Mouse (Mus musculus) brain, embryonic 14.5 days (tissue): Measurements from ENCODE around the gene Sfr1. TPM values are rescaled to one million over a fixed set of nuclear protein-coding genes. Genes with fewer than 3 reads are reported as not detected.

Source experiments
- DNase-seq: peaks from one replicate; pipeline ENCODE4 v3.0.0-alpha.2; 2011; ENCODE audit warnings: low read depth
- CTCF ChIP-seq: fragments of 200-500 bp; IDR thresholded peaks from 2 replicates; pipeline ENCODE4 v1.5.1; 2012; ENCODE audit warnings: inconsistent platforms, mild to moderate bottlenecking, moderate library complexity, borderline replicate concordance; ENCODE audit not compliant: insufficient read depth, insufficient read length; ENCODE audit errors: extremely low read depth
- POLR2A ChIP-seq: fragments of 200-500 bp; IDR thresholded peaks from 2 replicates; pipeline ENCODE4 v1.6.1; 2012; ENCODE audit warnings: mild to moderate bottlenecking, inconsistent platforms, borderline replicate concordance; ENCODE audit not compliant: poor library complexity, insufficient read depth, insufficient read length, severe bottlenecking; ENCODE audit errors: extremely low read depth
- polyA plus RNA-seq: library from polyadenylated mRNA; depleted of rRNA; stranded (reverse); fragments of >200 nt; gene quantifications from 2 replicates; pipeline ENCODE4 v1.2.3, GENCODE M21; 2012; rRNA removed

Sfr1 gene
- polyA plus RNA-seq, 1 experiment = 96.2 TPM

GRCm38 (mm10) chr19:47755625-47756024 lies 24.1 kb downstream of the Sfr1 start:
- TF ChIP-seq POLR2A (no peak), CTCF (no peak)
- no peak for DNase-seq

- DNase-seq = no peak
- no peak for TF ChIP-seq CTCF
- TF ChIP-seq POLR2A = no peak
Measured at GRCm38 (mm10) chr19:47777847-47778246, 46.4 kb downstream of the Sfr1 start.

GRCm38 (mm10) chr19:47780145-47780544 lies 48.7 kb downstream of the Sfr1 start:
- TF ChIP-seq CTCF = no peak
- peak; percentile 18 for DNase-seq

DNA sequence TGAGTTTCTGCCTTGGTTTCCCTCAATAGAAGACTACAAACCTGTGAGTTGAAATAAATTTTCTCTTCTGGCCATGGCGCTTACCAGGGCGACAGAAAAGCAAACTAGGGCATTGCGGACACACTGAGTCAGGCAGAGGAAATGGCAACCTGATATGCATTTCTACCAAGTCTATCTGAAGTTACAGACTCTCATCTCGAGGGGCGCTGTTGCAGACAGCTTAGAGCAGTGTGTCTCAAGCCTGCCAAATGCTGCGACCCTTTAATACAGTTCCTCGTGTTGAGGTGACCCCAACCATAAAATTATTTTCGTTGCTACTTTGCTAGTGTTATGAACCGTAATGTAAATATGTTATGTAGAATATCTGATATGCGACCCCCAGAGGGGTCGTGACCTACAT lies 49.5 kb downstream of the Sfr1 start:
- DNase-seq = no peak
- no peak for TF ChIP-seq CTCF
- no peak for TF ChIP-seq POLR2A

DNA sequence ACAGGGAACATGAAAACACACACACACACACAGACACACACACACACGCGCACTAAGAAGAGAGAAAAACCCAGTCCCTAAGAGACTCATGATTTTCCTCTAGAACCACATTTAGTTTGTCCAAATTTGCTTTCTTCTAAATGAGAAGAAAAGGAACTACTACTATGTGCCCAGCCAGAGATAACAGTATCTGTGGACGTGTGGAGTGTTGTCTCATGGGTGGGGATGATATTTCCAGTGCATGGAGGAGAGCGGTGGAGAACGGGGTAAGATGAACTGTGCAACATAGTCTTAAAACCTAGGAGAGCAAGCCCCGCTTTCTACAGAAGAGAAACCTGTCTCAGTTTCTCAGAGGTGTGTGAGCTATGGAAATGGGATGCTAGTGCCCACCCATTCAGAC lies 52.4 kb downstream of the Sfr1 start:
- TF ChIP-seq POLR2A = no peak
- TF ChIP-seq CTCF = no peak
- DNase-seq = no peak

Other genes starting within 250 kb of the Sfr1 start
- gene Stn1, start 194.2 kb upstream of the Sfr1 start, polyA plus RNA-seq = 23.9 and 24.8 TPM in 2 replicates
- 20.0 and 23.7 TPM in 2 replicates for gene Slk, start 152.0 kb upstream of the Sfr1 start, polyA plus RNA-seq
- gene Col17a1, start 39.6 kb upstream of the Sfr1 start, polyA plus RNA-seq = 1.4 and 2.6 TPM in 2 replicates
- gene Gsto1, start 123.3 kb downstream of the Sfr1 start, polyA plus RNA-seq = 64.8 and 65.6 TPM in 2 replicates
- gene Gsto2, start 133.9 kb downstream of the Sfr1 start, polyA plus RNA-seq = 0.88 and 1.1 TPM in 2 replicates
- gene Cfap43, start 187.6 kb downstream of the Sfr1 start, polyA plus RNA-seq = 1.00 and 2.6 TPM in 2 replicates
- gene Itprip, start 187.6 kb downstream of the Sfr1 start, polyA plus RNA-seq = 6.1 and 6.2 TPM in 2 replicates
- gene Cfap58, start 206.0 kb downstream of the Sfr1 start, polyA plus RNA-seq = 0.15 and 0.62 TPM in 2 replicates